Mouse (Mus musculus) midbrain, embryonic 11.5 days (tissue): Measurements from ENCODE around the gene Mast2. TPM values are rescaled to one million over a fixed set of nuclear protein-coding genes. Genes with fewer than 3 reads are reported as not detected.

Experiments used
- ATAC-seq: fragments of 200-750 bp; cut with Nextera tagmentation; 2 replicates; pipeline ENCODE4 v1.8.0; 2017; ENCODE audit warnings: moderate TSS enrichment, moderate library complexity; ENCODE audit not compliant: low FRiP score
- DNase-seq: peaks from one replicate; pipeline ENCODE4 v3.0.0; 2015; ENCODE audit warnings: low spot score; ENCODE audit errors: missing footprints
- H3K27ac ChIP-seq: fragments of 300-500 bp; sonication (generic); 2 replicates; pipeline ENCODE4 v1.5.1; 2014; ENCODE audit warnings: low read depth, low read length
- H3K27me3 ChIP-seq: fragments of 300-500 bp; sonication (generic); 2 replicates; pipeline ENCODE4 v1.6.1; 2014; ENCODE audit warnings: mild to moderate bottlenecking, low read length, moderate library complexity, mixed read lengths; ENCODE audit not compliant: control insufficient read depth, insufficient read depth
- H3K36me3 ChIP-seq: fragments of 300-500 bp; sonication (generic); 2 replicates; pipeline ENCODE4 v1.6.1; 2014; ENCODE audit warnings: mild to moderate bottlenecking, low read length, moderate library complexity, mixed read lengths; ENCODE audit not compliant: control insufficient read depth, insufficient read depth
- H3K4me1 ChIP-seq: fragments of 300-500 bp; sonication (generic); 2 replicates; pipeline ENCODE4 v1.6.1; 2014; ENCODE audit warnings: low read length; ENCODE audit not compliant: control insufficient read depth, insufficient read depth
- H3K4me2 ChIP-seq: fragments of 300-500 bp; sonication (generic); 2 replicates; pipeline ENCODE4 v1.6.1; 2014; ENCODE audit warnings: mild to moderate bottlenecking, moderate library complexity
- H3K4me3 ChIP-seq: fragments of 300-500 bp; sonication (generic); 2 replicates; pipeline ENCODE4 v1.5.1; 2014; ENCODE audit warnings: low read depth, low read length
- H3K9ac ChIP-seq: fragments of 300-500 bp; sonication (generic); 2 replicates; pipeline ENCODE4 v1.6.1; 2014; ENCODE audit warnings: low read length
- H3K9me3 ChIP-seq: fragments of 300-500 bp; sonication (generic); 2 replicates; pipeline ENCODE4 v1.6.1; 2016; ENCODE audit warnings: low read length; ENCODE audit not compliant: control insufficient read depth
- WGBS: fragments of 180-500 bp; shearing (Covaris S2); extraction: QIAGEN DNeasy Blood & Tissue Kit; methylation state at CpG from one replicate; pipeline ENCODE4 v1.1.7; 2014; 5-methylcytosine and 5-hydroxymethylcytosine counted together
- polyA plus RNA-seq: library from polyadenylated mRNA; unstranded; fragments of >200 nt; fragmentation: Nextera tagmentation; extraction: Ambion mirVana; gene quantifications from 2 replicates; pipeline ENCODE4 v1.2.1, GENCODE M21; 2014

Gene Mast2
- polyA plus RNA-seq, 1 experiment from 2014 or later = 31.9 TPM

- Histone ChIP-seq H3K27ac (no peak overlapping the region), H3K4me1 (no peaks in the 10 kb centered on the region), H3K9ac (no peak overlapping the region), H3K36me3 (peaks cover 2% of the 10 kb centered on the region; the same call in 1 of the 2 replicates), H3K4me2 (no peak overlapping the region), H3K9me3 (no peaks in the 10 kb centered on the region), H3K27me3 (no peaks in the 10 kb centered on the region), H3K4me3 (no peak overlapping the region)
- no peak for ATAC-seq
- DNase-seq = no peak
- WGBS = 97% methylated on average over 3 of the region's 3 CpGs
Observed at GRCm38 (mm10) chr4:116329256-116329655, 134.7 kb downstream of the Mast2 start.

- Histone ChIP-seq H3K36me3 (peaks cover 5% of the 10 kb centered on the region; the same call in 1 of the 2 replicates), H3K9me3 (no peaks in the 10 kb centered on the region), H3K4me2 (no peak overlapping the region), H3K4me1 (no peaks in the 10 kb centered on the region), H3K27me3 (no peaks in the 10 kb centered on the region), H3K27ac (no peak overlapping the region), H3K9ac (no peak overlapping the region), H3K4me3 (no peak overlapping the region)
- DNase-seq (no peak), ATAC-seq (no peak)
- 93% methylated on average over 6 of the region's 6 CpGs for WGBS
Observed at GRCm38 (mm10) chr4:116322127-116322526, 141.9 kb downstream of the Mast2 start.

GRCm38 (mm10) chr4:116317575-116317974 lies 146.4 kb downstream of the Mast2 start:
- no peak overlapping the region for H3K27ac ChIP-seq

GRCm38 (mm10) chr4:116304551-116304950 lies 159.4 kb downstream of the Mast2 start:
- no peak overlapping the region for H3K9ac ChIP-seq
- no peaks in the 10 kb centered on the region for H3K9me3 ChIP-seq
- no peak for DNase-seq
- peaks cover 17% of the 10 kb centered on the region for H3K36me3 ChIP-seq
- H3K27me3 ChIP-seq = no peaks in the 10 kb centered on the region
- no peak overlapping the region for H3K4me3 ChIP-seq
- 15% methylated on average over 1 of the region's 1 CpGs for WGBS
- H3K4me2 ChIP-seq = no peak overlapping the region
- ATAC-seq = no peak
- no peaks in the 10 kb centered on the region for H3K4me1 ChIP-seq
- H3K27ac ChIP-seq = no peak overlapping the region

More at GRCm38 (mm10) chr4:116317575-116317974, 146.4 kb downstream of the Mast2 start:
- Histone ChIP-seq H3K9me3 (no peaks in the 10 kb centered on the region), H3K36me3 (peaks cover 3% of the 10 kb centered on the region; the same call in 1 of the 2 replicates), H3K4me1 (no peaks in the 10 kb centered on the region), H3K27me3 (no peaks in the 10 kb centered on the region), H3K9ac (no peak overlapping the region), H3K4me3 (no peak overlapping the region), H3K4me2 (no peak overlapping the region)
- ATAC-seq (no peak), DNase-seq (no peak)
- 96% methylated on average over 4 of the region's 4 CpGs for WGBS

- DNase-seq (no peak), ATAC-seq (no peak)
- 81% methylated on average over 4 of the region's 4 CpGs for WGBS
- H3K9ac ChIP-seq = no peak overlapping the region
- H3K36me3 ChIP-seq = peaks cover 7% of the 10 kb centered on the region
- H3K27me3 ChIP-seq = no peaks in the 10 kb centered on the region
- no peak overlapping the region for H3K4me3 ChIP-seq
- no peak overlapping the region for H3K27ac ChIP-seq
- H3K4me2 ChIP-seq = no peak overlapping the region
- H3K9me3 ChIP-seq = no peaks in the 10 kb centered on the region
- H3K4me1 ChIP-seq = no peaks in the 10 kb centered on the region
Observed at GRCm38 (mm10) chr4:116300878-116301355, 163.1 kb downstream of the Mast2 start.

- Histone ChIP-seq H3K36me3 (peaks cover 24% of the 10 kb centered on the region), H3K9me3 (no peaks in the 10 kb centered on the region), H3K4me2 (no peak overlapping the region), H3K9ac (no peak overlapping the region), H3K27ac (no peak overlapping the region), H3K27me3 (no peaks in the 10 kb centered on the region), H3K4me3 (no peak overlapping the region), H3K4me1 (no peaks in the 10 kb centered on the region)
- no peak for ATAC-seq
- WGBS = 88% methylated on average over 12 of the region's 12 CpGs
- no peak for DNase-seq
Observed at GRCm38 (mm10) chr4:116293296-116293695, 170.7 kb downstream of the Mast2 start.

GRCm38 (mm10) chr4:116291561-116291960 lies 172.4 kb downstream of the Mast2 start:
- H3K9me3 ChIP-seq = no peaks in the 10 kb centered on the region
- WGBS = 93% methylated on average over 6 of the region's 6 CpGs
- H3K36me3 ChIP-seq = peaks cover 26% of the 10 kb centered on the region
- no peaks in the 10 kb centered on the region for H3K27me3 ChIP-seq
- no peak overlapping the region for H3K27ac ChIP-seq
- no peak overlapping the region for H3K4me2 ChIP-seq
- ATAC-seq (no peak), DNase-seq (no peak)
- no peaks in the 10 kb centered on the region for H3K4me1 ChIP-seq
- no peak overlapping the region for H3K4me3 ChIP-seq
- no peak overlapping the region for H3K9ac ChIP-seq

GRCm38 (mm10) chr4:116282211-116282610 lies 181.8 kb downstream of the Mast2 start:
- no peak for ATAC-seq
- no peak overlapping the region for H3K27ac ChIP-seq
- 84% methylated on average over 2 of the region's 2 CpGs for WGBS
- no peak overlapping the region for H3K4me2 ChIP-seq
- no peak for DNase-seq
- peaks cover 13% of the 10 kb centered on the region for H3K36me3 ChIP-seq
- H3K9me3 ChIP-seq = no peaks in the 10 kb centered on the region
- H3K4me1 ChIP-seq = no peaks in the 10 kb centered on the region
- H3K27me3 ChIP-seq = no peaks in the 10 kb centered on the region
- no peak overlapping the region for H3K9ac ChIP-seq
- H3K4me3 ChIP-seq = no peak overlapping the region

- no peak for DNase-seq
- H3K27me3 ChIP-seq = no peaks in the 10 kb centered on the region
- H3K4me3 ChIP-seq = no peak overlapping the region
- no peak overlapping the region for H3K4me2 ChIP-seq
- no peak overlapping the region for H3K27ac ChIP-seq
- H3K9me3 ChIP-seq = no peaks in the 10 kb centered on the region
- no peak overlapping the region for H3K9ac ChIP-seq
- peaks cover 17% of the 10 kb centered on the region; the same call in 1 of the 2 replicates for H3K36me3 ChIP-seq
- 96% methylated on average over 6 of the region's 6 CpGs for WGBS
- no peaks in the 10 kb centered on the region for H3K4me1 ChIP-seq
- no peak for ATAC-seq
Observed at GRCm38 (mm10) chr4:116268220-116268619, 195.8 kb downstream of the Mast2 start.
